Mouse (Mus musculus): ENCODE measurements around the gene Zswim9. TPM values are rescaled to one million over a fixed set of nuclear protein-coding genes. Genes with fewer than 3 reads are reported as not detected.

Zswim9 gene
- 10 to 100 TPM in 1 of 2 experiments, 1 to 10 TPM in 1; 9.6 to 11.0 TPM for total RNA-seq (2021)
- long read RNA-seq, experiment 1, partial matches to known transcripts: 4 of 14 reads
- long read RNA-seq, experiment 1, other reads (novel, unspliced or antisense): 8 of 14 reads
- long read RNA-seq, experiment 2, partial matches to known transcripts: 1 of 5 reads
- long read RNA-seq, experiment 2, other reads (novel, unspliced or antisense): 3 of 5 reads

GRCm38 (mm10) chr7:13278308-13278891 lies at the start of gene Zswim9:
Gene Zswim9 (minus strand): TSS chr7:13278721.
- DNase-seq: peak; percentile 95 to 97

DNA sequence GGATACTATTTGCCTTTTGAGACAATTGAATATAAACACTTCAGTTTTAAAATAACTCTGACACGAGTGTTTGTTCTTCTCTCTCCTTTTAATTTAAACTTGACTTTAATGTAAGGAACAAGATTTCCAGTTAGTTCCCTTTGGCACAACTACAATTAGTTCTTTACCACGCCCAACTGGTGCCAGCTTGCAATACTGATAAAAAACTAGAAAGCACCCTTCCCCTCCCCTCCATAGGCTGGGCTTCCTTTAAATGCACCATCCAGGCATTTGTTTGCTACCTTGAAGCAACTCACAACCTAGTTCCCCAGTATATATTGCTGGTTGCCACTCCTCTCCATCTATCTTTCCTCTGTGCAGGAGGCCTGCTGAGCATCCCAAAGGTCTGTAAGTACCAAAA lies 45.8 kb upstream of the Zswim9 start, which contains the start of gene Pla2g4c:
TSS of gene Pla2g4c (plus strand) at position 340 of the 400 bp plus-strand sequence.
- DNase-seq: no peak

DNA sequence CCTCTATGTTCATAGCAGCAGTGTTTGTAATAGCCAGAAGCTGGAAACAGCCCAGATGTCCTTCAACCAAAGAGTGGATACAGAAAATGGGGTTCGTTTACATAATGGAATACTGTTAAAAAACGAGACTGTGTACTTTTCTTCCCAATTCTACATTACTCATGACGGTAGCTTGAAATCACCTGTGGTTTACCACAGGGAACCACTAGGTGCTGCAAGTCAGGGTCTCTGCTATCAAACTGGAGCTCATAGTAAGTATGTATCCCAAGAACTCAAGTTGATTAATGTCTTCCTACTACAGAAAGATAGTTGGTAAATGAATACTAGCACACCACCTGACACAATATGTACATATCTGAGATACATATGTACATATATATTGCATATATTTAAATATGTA lies 42.9 kb upstream of the Zswim9 start:
- no peak for DNase-seq

- DNase-seq: peak; percentile 17 to 23
Observed at GRCm38 (mm10) chr7:13314095-13314597, 35.6 kb upstream of the Zswim9 start.

DNA sequence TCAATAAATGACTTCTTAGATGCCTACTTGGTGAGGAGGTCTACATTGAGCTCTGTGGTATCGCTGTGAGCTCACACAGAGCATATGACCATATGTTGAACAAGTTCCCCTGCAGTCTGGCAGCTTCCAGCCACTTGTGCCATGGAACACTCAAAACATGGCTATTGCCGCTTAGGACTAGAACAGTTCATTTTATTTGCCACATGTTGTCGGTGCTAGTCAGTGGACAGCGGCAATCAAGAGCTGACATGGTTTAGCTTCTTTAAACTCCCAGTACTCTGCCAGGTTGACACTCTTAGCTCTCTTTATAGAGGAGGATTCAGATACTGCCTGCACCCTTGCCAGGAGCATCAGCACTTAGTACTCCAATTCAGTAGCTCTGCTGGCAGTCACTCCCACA lies 32.9 kb upstream of the Zswim9 start:
- DNase-seq: no peak

- no peak for DNase-seq
Observed at GRCm38 (mm10) chr7:13310493-13311199, 32.1 kb upstream of the Zswim9 start.

DNA sequence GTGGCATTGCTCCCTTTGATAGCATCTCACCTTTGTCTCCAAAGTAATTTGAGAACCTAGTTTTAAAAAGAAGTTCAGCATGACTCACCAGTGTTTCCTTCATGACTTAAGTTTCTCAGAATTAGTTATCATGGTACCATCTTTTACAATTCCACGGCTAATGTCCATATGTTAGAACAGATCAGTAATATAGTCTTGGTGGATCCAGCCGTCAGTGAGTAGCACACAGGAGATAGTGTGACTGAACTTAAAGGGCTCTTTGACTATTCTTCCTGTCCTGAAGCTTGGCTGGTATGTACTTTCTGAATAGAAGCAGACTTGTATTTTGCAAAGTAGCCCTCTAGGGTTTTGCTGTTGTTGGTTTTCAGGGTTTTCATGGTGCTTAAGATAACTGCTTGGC lies 30.9 kb upstream of the Zswim9 start:
- no peak for DNase-seq

GRCm38 (mm10) chr7:13303372-13303771 lies 24.9 kb upstream of the Zswim9 start:
- no peak for DNase-seq

DNA sequence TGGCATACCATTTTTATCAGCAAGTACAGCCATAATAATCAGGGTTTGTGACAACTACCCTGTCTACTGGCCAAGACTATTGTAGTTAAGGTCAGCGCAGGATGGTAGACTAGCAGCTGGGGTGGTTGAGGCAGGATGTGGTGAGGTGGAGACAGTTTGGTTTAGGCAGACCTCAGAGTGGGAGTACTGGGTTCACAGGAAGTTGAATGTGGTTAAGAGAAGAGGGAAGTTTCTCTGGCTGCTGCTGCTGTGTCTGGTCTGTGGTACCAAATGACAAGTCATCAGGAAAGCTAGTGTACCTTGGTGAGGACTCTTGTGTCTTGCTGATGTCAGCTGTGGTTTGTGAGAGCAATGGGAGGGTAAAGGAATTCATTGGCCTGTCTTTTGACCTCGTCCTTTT lies 24.3 kb upstream of the Zswim9 start:
- peak in 1 of 2 experiments; percentile 13 for DNase-seq

GRCm38 (mm10) chr7:13301643-13302042 lies 23.1 kb upstream of the Zswim9 start:
- DNase-seq: no peak

DNA sequence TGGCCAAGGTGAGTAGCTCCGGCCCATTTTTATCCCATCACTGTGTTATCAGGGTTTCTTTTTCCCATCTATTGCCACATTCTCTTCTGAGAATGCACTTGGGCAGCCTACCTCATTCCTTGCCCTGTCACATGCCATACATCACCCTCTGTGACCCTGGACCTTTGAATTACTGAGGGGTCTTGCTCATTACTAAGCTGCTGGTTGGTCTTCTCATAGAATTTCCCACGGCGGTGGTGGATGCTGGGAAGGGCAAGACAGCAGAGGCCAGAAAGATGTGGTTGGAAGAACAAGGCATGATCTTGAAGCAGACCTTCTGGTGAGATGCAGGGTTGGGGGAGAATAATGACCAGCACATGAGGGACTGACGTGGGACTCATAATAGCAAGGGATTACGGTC lies 20.3 kb upstream of the Zswim9 start:
- no peak for DNase-seq

DNA sequence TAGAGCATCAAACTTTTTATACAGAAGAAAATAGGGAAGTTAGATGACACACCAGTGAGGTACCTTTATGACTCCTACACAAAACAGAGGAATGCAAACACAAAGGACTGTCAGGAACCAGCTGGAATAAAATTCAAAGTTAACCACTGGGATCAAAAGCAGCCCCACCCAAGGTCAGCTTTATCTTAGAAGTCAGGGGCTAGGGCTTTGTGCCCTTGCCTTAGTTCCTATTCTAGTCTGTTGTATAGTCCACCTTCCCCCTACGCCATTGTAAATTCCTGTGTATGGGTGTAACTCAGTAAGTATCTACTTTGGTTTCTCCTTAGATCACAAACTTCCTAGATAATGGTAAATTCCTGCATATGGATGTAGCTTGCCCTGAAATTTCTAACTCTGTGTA lies 19.1 kb upstream of the Zswim9 start:
- DNase-seq: no peak

DNA sequence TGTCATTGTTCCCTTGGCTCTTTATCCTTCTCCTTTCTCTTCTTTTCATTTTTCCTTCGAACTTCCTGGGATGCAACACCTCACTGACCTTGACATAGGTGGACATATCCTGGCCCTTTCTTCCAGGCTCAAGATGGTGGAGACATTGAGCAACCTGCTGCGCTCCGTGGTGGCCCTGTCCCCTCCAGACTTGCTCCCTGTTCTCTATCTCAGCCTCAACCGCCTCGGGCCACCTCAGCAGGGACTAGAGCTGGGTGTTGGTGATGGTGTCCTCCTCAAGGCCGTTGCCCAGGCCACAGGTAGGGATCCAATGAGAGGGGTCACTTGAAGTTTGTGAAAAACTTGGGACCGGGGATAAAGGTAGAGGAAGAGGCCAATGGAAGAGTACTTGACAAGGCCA lies 16.7 kb upstream of the Zswim9 start:
- DNase-seq: no peak

DNA sequence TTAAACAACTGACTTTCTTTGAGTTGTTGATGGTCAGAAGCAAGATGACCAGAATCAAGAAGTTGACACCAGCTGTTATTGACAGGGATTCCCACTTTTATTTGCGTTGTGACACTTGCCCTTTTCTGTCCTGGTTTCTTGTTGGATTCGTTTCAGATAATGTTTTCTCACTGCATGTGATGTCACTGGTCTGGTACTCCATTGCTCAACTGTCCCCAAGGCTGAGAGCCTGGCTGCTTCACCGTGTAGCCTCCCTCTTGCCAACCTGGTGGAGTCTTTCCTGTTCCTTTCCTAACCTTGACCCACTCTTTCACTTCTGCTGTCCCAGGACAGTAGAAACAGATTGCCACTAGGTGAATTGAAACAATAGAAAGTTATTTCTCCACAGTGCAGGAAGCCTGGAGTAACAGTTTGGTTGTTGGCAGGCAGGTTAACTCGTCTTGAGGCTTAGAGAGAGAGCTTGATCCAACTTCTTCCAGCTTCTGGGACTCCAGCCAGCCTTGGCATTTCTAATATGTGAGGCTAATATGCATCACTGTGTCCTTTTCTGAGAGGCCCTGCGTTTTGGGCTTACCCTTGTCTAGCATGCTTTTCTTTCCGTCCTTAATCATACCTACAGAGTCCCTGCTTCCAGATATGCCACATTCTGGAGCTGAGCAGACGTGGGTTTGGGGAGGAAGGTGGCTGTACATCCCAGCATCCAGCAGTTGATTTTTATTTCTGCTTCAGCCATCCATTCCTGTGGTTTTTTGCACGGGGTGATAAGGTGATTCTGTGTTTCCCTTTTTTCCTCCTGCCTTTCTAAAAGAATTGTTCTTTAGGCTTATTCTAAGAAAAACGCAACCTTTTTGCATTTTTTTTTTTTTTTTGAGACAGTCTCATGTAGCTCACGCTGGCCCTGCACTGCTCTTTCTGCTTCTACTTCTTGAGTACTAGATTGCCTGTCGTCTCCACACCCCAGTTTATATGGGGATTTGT lies 15.6 kb upstream of the Zswim9 start:
- peak in 1 of 2 experiments; percentile 13 for DNase-seq

DNA sequence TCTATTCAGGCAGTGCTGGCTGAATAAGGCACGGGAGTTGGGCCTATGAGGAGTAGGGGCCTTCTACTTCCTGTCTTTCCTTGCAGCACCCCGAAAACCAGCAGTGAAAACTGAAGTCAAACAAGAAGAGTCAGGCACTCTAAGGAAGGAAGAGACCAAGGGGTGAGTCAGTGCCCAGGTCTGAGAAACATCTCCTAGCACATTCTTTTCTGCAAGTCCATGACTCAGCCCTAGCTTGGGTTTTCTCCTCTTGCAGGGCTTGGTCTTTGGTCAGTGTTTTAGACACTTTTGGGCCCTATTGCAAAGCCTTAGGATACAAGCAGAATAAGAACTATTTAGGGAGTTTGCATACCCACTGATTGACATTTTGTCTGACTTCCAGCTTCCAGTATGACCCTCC lies 12.8 kb upstream of the Zswim9 start:
- DNase-seq: no peak

DNA sequence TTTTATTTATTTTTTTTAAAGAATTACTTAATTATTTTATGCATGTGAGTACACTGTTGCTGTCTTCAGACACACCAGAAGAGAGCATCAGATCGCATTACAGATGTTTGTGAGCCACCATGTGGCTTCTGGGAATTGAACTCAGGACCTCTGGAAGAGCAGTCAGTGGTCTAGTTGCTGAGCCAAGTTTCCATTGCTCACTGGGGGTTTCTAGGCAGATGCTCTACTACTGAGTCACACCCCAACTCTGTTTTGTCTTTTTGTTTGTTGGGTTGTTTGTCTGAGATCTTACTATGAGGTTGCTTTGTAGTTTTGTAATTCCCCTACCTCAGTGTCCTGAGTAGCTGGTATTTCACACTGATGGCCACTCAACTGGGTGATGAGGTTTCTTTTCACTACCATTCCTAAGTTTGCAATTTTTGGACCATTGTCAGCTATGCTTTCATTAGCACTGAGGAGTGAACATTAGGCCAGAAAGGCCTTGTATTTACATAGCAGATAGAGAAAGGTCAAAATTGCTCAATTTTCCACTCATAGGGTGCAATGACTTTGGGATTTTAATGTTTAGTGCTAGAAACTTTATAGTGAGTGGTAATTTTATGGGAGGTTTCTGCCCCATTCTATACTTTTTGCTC lies 11.6 kb upstream of the Zswim9 start:
- no peak for DNase-seq

DNA sequence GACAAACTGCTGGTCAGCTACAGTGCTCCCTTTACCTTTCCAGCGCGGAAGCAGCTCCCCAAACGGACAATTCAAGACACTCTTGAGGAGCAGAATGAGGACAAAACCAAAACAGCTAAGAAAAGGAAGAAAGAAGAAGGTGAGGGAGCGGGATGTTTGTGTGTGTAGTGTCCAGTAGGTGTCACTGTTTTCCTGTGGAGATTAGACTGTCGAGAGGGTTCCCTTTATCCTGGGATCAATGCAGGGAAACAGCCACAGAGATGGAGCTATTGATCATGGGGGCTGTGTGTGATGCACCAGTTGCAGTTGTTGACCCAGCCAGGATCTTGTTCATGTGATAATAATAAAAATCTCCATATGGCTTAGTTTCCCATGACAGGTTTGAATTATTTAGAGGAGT lies 10.1 kb upstream of the Zswim9 start:
- peak in 1 of 2 experiments; percentile 18 for DNase-seq

GRCm38 (mm10) chr7:13278957-13279356 lies 436 bp upstream of the Zswim9 start:
- DNase-seq: peak in 1 of 2 experiments; percentile 25

GRCm38 (mm10) chr7:13277833-13278232 lies 688 bp downstream of the Zswim9 start:
- no peak for DNase-seq

- no peak for DNase-seq
Observed at GRCm38 (mm10) chr7:13277081-13277480, 1.4 kb downstream of the Zswim9 start, which contains the start of gene Lig1. Gene Lig1 (plus strand): TSS chr7:13277283.

DNA sequence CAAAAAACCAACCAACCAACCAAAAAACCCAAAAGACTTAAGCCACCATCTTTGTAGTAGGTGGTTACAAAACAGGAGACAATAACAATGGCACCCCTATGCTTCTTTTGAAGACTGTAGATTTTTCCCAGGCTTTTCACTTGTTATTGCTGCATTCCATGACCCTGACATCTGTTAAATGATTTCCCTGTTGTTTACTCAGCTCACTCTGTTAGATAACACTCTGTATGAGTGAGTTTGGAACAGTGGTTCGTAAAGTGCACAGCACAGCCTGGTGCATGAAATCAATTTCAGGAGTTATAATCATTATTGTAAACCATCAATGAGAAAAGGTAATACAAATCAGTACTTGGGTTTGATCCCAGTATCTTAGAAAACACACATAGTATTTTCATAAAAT lies 6.8 kb downstream of the Zswim9 start:
- no peak for DNase-seq

- no peak for DNase-seq
Observed at GRCm38 (mm10) chr7:13269394-13269793, 9.1 kb downstream of the Zswim9 start.

Data from heart, adult 18-20 months (tissue).